Mouse (Mus musculus): ENCODE data around the gene Cfap73.

GRCm38 (mm10) chr5:120673626-120674025, 39.6 kb upstream of the Cfap73 start:
- peak; percentile 97 for TF ChIP-seq CTCF (IDR thresholded peaks at IDR 0.05; ENCODE audit: low read depth, low read length)
- no peak for TF ChIP-seq POLR2A (IDR thresholded peaks at IDR 0.05; ENCODE audit: extremely low read depth, insufficient read depth, low read length)
